Mouse (Mus musculus): ENCODE measurements around the gene Sh3bgrl2. TPM values are rescaled to one million over a fixed set of nuclear protein-coding genes. Genes with fewer than 3 reads are reported as not detected.

Sh3bgrl2 gene
- polyA plus RNA-seq, 1 experiment from 2014 or later = 24.7 TPM

DNA sequence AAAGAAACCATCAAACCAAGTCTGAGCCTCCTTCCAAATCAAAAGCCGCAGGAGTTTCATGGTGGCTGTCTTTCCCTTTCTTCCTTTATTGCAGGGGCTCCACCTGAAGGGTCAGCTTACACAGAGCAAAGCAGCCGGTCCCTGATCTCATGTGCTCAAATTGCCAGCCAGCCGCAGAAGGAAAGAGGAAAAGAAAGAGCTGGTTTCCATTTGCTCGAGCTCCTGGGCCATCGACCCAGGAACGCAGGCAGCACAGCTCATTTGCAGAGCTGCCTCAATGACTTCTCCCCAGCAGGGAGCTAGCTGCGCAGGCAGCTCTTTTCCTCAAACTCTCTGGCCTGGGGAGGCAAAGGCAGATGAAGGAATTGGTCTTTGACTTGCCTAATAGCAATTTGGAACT lies 87.9 kb downstream of the Sh3bgrl2 start:
- no peaks in the 10 kb centered on the region for H3K36me3 ChIP-seq (ENCODE audit: control insufficient read depth, insufficient read depth, low read length)
- no peak overlapping the region for H3K9ac ChIP-seq (replicated peaks; ENCODE audit: low read depth, low read length)
- H3K4me3 ChIP-seq (ENCODE audit: low read depth, low read length) = no peak overlapping the region
- no peaks in the 10 kb centered on the region for H3K9me3 ChIP-seq (ENCODE audit: control insufficient read depth, low read depth, low read length)
- H3K27ac ChIP-seq (ENCODE audit: low read length) = no peak overlapping the region
- no peak for ATAC-seq (ENCODE audit: insufficient number of reproducible peaks, insufficient read depth, low FRiP score, low read depth)
- H3K4me1 ChIP-seq (ENCODE audit: control insufficient read depth, insufficient read depth, low read length) = no peaks in the 10 kb centered on the region
- H3K27me3 ChIP-seq (ENCODE audit: control insufficient read depth, insufficient read depth, low read length) = no peaks in the 10 kb centered on the region
- H3K4me2 ChIP-seq (replicated peaks; ENCODE audit: low read depth, low read length) = no peak overlapping the region
- WGBS = 14% methylated on average over 7 of the region's 7 CpGs

DNA sequence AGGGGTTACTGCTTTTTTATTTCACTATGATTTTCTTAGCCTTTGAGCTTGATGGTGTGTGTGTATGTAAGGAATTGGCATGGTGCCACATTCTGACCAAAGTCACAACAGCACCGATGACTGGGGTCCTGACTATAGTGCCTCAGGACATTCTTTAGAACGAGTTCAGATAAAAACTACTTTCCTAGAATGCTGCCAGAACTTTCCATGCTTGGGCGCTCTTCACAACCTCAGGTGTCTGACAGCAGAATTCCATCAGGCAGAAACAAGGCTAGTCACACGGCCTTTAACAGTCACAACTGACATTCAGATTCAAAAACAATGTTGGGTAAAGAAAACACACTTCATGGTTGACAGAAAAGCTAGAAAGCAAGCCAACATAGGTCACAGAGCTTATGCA lies 95.0 kb downstream of the Sh3bgrl2 start:
- Histone ChIP-seq H3K9ac (replicated peaks; ENCODE audit: low read depth, low read length) (no peak overlapping the region), H3K4me3 (ENCODE audit: low read depth, low read length) (no peak overlapping the region), H3K36me3 (ENCODE audit: control insufficient read depth, insufficient read depth, low read length) (no peaks in the 10 kb centered on the region), H3K4me1 (ENCODE audit: control insufficient read depth, insufficient read depth, low read length) (no peaks in the 10 kb centered on the region), H3K27ac (ENCODE audit: low read length) (no peak overlapping the region), H3K27me3 (ENCODE audit: control insufficient read depth, insufficient read depth, low read length) (no peaks in the 10 kb centered on the region), H3K4me2 (replicated peaks; ENCODE audit: low read depth, low read length) (no peak overlapping the region), H3K9me3 (ENCODE audit: control insufficient read depth, low read depth, low read length) (no peaks in the 10 kb centered on the region)
- 56% methylated on average over 4 of the region's 4 CpGs for WGBS
- no peak for ATAC-seq (ENCODE audit: insufficient number of reproducible peaks, insufficient read depth, low FRiP score, low read depth)

DNA sequence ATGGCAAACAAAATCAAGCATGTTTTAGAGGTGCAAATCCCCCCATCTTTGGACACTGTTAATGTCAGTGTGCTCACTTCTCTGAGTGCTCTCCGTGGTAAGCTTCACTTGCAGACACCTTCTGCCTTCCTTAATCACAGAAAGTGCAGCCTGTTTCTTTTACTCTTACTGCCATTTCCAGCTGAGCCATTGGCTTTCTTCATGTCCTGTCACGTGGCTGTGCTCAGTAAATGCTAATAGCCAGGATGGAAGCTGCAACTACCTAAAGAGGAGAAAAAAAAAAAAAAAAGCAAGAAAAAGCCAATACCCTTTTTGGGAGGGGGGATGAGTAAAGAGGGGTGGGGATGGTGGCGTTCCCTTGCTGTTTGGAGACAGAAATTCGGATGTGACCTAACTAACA lies 95.7 kb downstream of the Sh3bgrl2 start:
- Histone ChIP-seq H3K4me2 (replicated peaks; ENCODE audit: low read depth, low read length) (no peak overlapping the region), H3K4me3 (ENCODE audit: low read depth, low read length) (no peak overlapping the region), H3K4me1 (ENCODE audit: control insufficient read depth, insufficient read depth, low read length) (no peaks in the 10 kb centered on the region), H3K27ac (ENCODE audit: low read length) (no peak overlapping the region), H3K36me3 (ENCODE audit: control insufficient read depth, insufficient read depth, low read length) (no peaks in the 10 kb centered on the region), H3K9me3 (ENCODE audit: control insufficient read depth, low read depth, low read length) (no peaks in the 10 kb centered on the region), H3K27me3 (ENCODE audit: control insufficient read depth, insufficient read depth, low read length) (no peaks in the 10 kb centered on the region), H3K9ac (replicated peaks; ENCODE audit: low read depth, low read length) (no peak overlapping the region)
- no peak for ATAC-seq (ENCODE audit: insufficient number of reproducible peaks, insufficient read depth, low FRiP score, low read depth)
- WGBS = 44% methylated on average over 4 of the region's 4 CpGs

DNA sequence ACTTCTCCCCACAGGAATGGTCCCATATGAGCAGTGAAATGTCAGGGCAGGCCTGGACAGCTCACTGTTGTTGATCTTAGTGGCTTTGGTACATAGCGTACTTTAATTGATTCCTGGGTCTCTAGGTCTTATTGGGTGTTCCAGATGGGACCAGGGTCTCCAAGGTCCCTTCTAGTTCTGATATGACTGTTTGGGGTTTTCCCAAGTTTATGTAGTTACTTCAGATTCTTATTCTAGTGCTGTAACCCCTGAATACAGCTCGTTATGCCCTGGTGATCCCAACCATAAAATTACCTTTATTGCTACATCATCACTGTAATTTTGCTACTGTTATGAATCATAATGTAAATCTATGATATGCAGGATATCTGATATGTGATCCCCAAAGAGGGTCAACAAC lies 98.1 kb downstream of the Sh3bgrl2 start:
- Histone ChIP-seq H3K4me2 (replicated peaks; ENCODE audit: low read depth, low read length) (no peak overlapping the region), H3K4me3 (ENCODE audit: low read depth, low read length) (no peak overlapping the region), H3K9me3 (ENCODE audit: control insufficient read depth, low read depth, low read length) (no peaks in the 10 kb centered on the region), H3K27ac (ENCODE audit: low read length) (no peak overlapping the region), H3K36me3 (ENCODE audit: control insufficient read depth, insufficient read depth, low read length) (no peaks in the 10 kb centered on the region), H3K27me3 (ENCODE audit: control insufficient read depth, insufficient read depth, low read length) (no peaks in the 10 kb centered on the region), H3K9ac (replicated peaks; ENCODE audit: low read depth, low read length) (no peak overlapping the region), H3K4me1 (ENCODE audit: control insufficient read depth, insufficient read depth, low read length) (no peaks in the 10 kb centered on the region)
- no peak for ATAC-seq (ENCODE audit: insufficient number of reproducible peaks, insufficient read depth, low FRiP score, low read depth)
- WGBS = 87% methylated on average over 2 of the region's 2 CpGs

DNA sequence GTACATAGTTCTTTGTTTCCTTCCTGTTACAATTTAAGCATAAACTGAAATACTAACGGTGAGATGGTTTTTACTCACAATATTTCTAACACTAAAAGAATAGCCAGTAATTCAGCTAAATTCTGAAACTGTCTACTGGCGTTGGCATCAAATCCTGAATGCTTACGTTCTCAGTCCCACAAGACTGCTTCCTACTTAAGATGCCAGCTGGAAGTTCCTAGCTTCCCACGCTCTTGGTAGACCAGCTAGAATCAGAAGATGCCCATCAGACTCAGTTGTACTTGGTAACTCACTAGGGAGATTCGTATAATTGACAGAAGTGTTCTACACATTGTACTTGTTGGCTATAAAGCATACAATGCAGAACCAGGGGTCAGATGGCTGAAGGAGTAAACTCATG lies 98.6 kb downstream of the Sh3bgrl2 start:
- H3K9ac ChIP-seq (replicated peaks; ENCODE audit: low read depth, low read length) = no peak overlapping the region
- 94% methylated on average over 5 of the region's 5 CpGs for WGBS
- H3K4me3 ChIP-seq (ENCODE audit: low read depth, low read length) = no peak overlapping the region
- no peak for ATAC-seq (ENCODE audit: insufficient number of reproducible peaks, insufficient read depth, low FRiP score, low read depth)
- H3K36me3 ChIP-seq (ENCODE audit: control insufficient read depth, insufficient read depth, low read length) = no peaks in the 10 kb centered on the region
- H3K9me3 ChIP-seq (ENCODE audit: control insufficient read depth, low read depth, low read length) = no peaks in the 10 kb centered on the region
- H3K4me1 ChIP-seq (ENCODE audit: control insufficient read depth, insufficient read depth, low read length) = no peaks in the 10 kb centered on the region
- H3K4me2 ChIP-seq (replicated peaks; ENCODE audit: low read depth, low read length) = no peak overlapping the region
- no peaks in the 10 kb centered on the region for H3K27me3 ChIP-seq (ENCODE audit: control insufficient read depth, insufficient read depth, low read length)
- no peak overlapping the region for H3K27ac ChIP-seq (ENCODE audit: low read length)

DNA sequence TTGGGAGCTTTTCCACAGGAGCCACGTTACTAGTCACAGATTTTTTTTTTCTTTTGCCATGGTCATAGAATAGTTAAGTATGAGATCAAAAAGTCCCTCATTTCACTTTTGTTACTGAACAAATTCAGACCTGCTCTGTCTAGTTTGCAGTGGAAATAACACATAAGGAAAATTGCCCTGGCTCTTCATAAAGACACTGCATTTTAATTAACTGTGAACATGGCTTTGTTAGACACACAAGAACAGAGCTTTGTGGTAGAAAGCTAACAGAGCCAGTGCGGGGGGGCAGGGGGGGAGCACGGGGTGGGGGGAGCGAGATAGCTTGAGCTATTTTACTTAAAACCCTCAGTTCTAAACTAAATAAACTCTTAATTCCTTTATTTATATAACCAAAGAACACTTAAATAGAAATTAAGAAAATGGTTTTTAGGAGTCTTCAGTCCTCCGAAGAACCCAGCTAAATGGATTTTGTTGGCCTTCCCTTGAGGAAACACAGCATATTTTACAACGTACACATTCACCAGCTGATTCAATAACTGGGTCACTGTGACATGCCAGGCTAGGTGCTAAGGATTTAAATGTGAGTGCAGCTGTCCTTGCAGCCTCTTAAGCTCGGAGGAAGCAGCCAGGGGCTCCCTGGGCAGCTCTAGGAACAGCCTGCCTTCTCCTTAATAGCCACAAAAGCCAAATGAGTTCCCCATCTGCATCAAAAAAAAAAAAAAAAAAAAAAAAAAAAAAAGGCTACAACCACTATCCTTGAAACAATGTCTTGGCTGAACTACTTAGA lies 100.0 kb downstream of the Sh3bgrl2 start:
- H3K4me2 ChIP-seq (replicated peaks; ENCODE audit: low read depth, low read length) = no peak overlapping the region
- no peaks in the 10 kb centered on the region for H3K36me3 ChIP-seq (ENCODE audit: control insufficient read depth, insufficient read depth, low read length)
- H3K27ac ChIP-seq (ENCODE audit: low read length) = no peak overlapping the region
- no peak overlapping the region for H3K4me3 ChIP-seq (ENCODE audit: low read depth, low read length)
- WGBS = 22% methylated on average over 7 of the region's 7 CpGs
- no peaks in the 10 kb centered on the region for H3K4me1 ChIP-seq (ENCODE audit: control insufficient read depth, insufficient read depth, low read length)
- no peak overlapping the region for H3K9ac ChIP-seq (replicated peaks; ENCODE audit: low read depth, low read length)
- no peak for ATAC-seq (ENCODE audit: insufficient number of reproducible peaks, insufficient read depth, low FRiP score, low read depth)
- no peaks in the 10 kb centered on the region for H3K27me3 ChIP-seq (ENCODE audit: control insufficient read depth, insufficient read depth, low read length)
- no peaks in the 10 kb centered on the region for H3K9me3 ChIP-seq (ENCODE audit: control insufficient read depth, low read depth, low read length)

DNA sequence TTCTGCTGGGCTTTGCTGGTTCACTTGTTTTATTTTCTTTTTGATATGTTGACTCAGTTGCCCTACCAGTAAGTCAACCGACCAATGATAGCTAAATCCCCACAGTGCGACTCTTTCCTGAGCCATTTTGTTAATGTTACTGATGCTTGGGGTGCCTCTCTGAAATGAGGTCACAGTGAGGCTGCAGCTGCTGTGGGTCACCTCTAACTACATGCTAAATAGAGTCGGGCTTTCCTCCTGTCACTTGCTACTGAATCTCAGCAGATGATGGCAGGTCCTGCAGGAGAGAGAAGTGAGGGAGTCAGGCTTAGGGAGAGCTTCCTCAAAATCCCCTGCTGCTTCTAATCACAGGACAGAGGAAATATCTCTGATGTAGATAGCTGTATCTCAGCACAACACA lies 100.6 kb downstream of the Sh3bgrl2 start:
- Histone ChIP-seq H3K4me2 (replicated peaks; ENCODE audit: low read depth, low read length) (no peak overlapping the region), H3K36me3 (ENCODE audit: control insufficient read depth, insufficient read depth, low read length) (no peaks in the 10 kb centered on the region), H3K27ac (ENCODE audit: low read length) (no peak overlapping the region), H3K9me3 (ENCODE audit: control insufficient read depth, low read depth, low read length) (no peaks in the 10 kb centered on the region), H3K27me3 (ENCODE audit: control insufficient read depth, insufficient read depth, low read length) (no peaks in the 10 kb centered on the region), H3K4me3 (ENCODE audit: low read depth, low read length) (no peak overlapping the region), H3K4me1 (ENCODE audit: control insufficient read depth, insufficient read depth, low read length) (no peaks in the 10 kb centered on the region), H3K9ac (replicated peaks; ENCODE audit: low read depth, low read length) (no peak overlapping the region)
- no peak for ATAC-seq (ENCODE audit: insufficient number of reproducible peaks, insufficient read depth, low FRiP score, low read depth)
- 25% methylated on average over 3 of the region's 3 CpGs for WGBS

DNA sequence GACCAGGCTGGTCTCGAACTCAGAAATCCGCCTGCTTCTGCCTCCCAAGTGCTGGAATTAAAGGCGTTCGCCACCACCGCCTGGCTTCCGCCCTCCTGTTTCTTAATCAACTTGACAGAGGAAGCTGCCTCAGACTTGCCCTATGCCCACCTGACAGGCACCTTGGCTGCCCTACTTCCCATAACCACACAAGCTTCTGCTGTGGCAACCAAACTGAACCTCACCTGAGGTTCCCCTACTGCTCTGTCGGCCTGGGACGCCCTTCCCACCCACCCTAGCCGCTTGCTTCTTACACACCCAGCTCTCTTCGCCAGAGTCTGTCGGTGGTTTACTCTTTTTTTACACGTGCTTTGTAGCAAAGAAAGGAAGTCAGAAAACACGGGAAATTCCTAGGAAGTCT lies 103.9 kb downstream of the Sh3bgrl2 start:
- Histone ChIP-seq H3K27ac (ENCODE audit: low read length) (no peak overlapping the region), H3K4me1 (ENCODE audit: control insufficient read depth, insufficient read depth, low read length) (no peaks in the 10 kb centered on the region), H3K4me3 (ENCODE audit: low read depth, low read length) (no peak overlapping the region), H3K4me2 (replicated peaks; ENCODE audit: low read depth, low read length) (no peak overlapping the region), H3K27me3 (ENCODE audit: control insufficient read depth, insufficient read depth, low read length) (no peaks in the 10 kb centered on the region), H3K9me3 (ENCODE audit: control insufficient read depth, low read depth, low read length) (no peaks in the 10 kb centered on the region), H3K36me3 (ENCODE audit: control insufficient read depth, insufficient read depth, low read length) (no peaks in the 10 kb centered on the region), H3K9ac (replicated peaks; ENCODE audit: low read depth, low read length) (no peak overlapping the region)
- 81% methylated on average over 13 of the region's 13 CpGs for WGBS
- no peak for ATAC-seq (ENCODE audit: insufficient number of reproducible peaks, insufficient read depth, low FRiP score, low read depth)

DNA sequence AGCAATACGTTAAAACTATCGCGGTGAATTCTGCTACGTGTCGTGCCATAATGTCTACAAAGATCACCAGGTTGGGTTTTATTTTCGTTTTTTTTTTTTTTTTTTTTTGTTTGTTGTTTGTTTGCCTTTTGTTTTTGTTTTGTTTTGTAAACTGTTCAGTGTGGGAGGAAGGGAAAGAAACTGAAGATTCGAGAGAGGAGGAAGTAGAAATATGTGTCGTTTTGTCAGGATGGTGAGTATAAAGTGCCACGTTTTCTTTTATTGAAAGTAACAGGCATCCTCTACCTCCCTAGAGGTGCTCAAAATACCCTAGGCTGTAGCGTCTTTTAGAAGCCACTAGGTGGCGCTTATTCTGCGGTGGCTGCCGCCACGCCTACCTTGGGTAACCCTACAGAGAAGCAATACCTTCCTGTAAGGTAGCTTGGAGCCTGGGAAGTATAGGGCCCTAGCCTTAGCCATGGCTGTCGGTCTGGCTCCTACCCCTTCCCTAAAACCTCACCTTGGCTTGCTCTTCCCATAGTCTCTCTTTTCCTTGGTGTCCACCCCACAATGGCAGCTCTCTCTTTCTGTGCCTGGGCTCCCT lies 104.6 kb downstream of the Sh3bgrl2 start:
- ATAC-seq (ENCODE audit: insufficient number of reproducible peaks, insufficient read depth, low FRiP score, low read depth) = no peak
- Histone ChIP-seq H3K4me1 (ENCODE audit: control insufficient read depth, insufficient read depth, low read length) (no peaks in the 10 kb centered on the region), H3K27ac (ENCODE audit: low read length) (no peak overlapping the region), H3K27me3 (ENCODE audit: control insufficient read depth, insufficient read depth, low read length) (no peaks in the 10 kb centered on the region), H3K4me3 (ENCODE audit: low read depth, low read length) (no peak overlapping the region), H3K36me3 (ENCODE audit: control insufficient read depth, insufficient read depth, low read length) (no peaks in the 10 kb centered on the region), H3K9me3 (ENCODE audit: control insufficient read depth, low read depth, low read length) (no peaks in the 10 kb centered on the region), H3K9ac (replicated peaks; ENCODE audit: low read depth, low read length) (no peak overlapping the region), H3K4me2 (replicated peaks; ENCODE audit: low read depth, low read length) (no peak overlapping the region)
- 35% methylated on average over 15 of the region's 15 CpGs for WGBS

Data from stomach, embryonic 14.5 days (tissue).